Mouse (Mus musculus) adrenal gland, postnatal 14 days (tissue): ENCODE results near the gene Cds2. TPM values are rescaled to one million over a fixed set of nuclear protein-coding genes. Genes with fewer than 3 reads are reported as not detected.

ENCODE experiments used
- total RNA-seq: library from RNA; stranded (reverse); gene quantifications from 2 replicates; pipeline ENCODE4 v1.2.3, GENCODE M21; 2021

Gene Cds2
- total RNA-seq, 1 experiment from 2014 or later, result 62.8 TPM

Other genes with a start within 250 kb of the Cds2 start
- gene Rassf2, start 232.9 kb upstream of the Cds2 start, total RNA-seq, result 9.4 and 22.2 TPM in 2 replicates
- 82.8 and 109 TPM in 2 replicates for gene Slc23a2, start 118.0 kb upstream of the Cds2 start, total RNA-seq
- gene Tmem230, start 15.3 kb upstream of the Cds2 start, total RNA-seq, result 32.8 and 34.8 TPM in 2 replicates
- 116 and 132 TPM in 2 replicates for gene Pcna, start 9.8 kb upstream of the Cds2 start, total RNA-seq
- gene Prokr2, start 122.3 kb downstream of the Cds2 start, total RNA-seq, result not detected in 2 replicates